Mouse (Mus musculus) liver, embryonic 14.5 days (tissue): ENCODE measurements at regions not wholly inside any gene's neighbourhood (a gene's known extent, or its start where the extent isn't known, plus 50 kb on each side); places are given as distances from the start of the nearest gene placed in this dataset.

Source experiments
- CTCF ChIP-seq: IDR thresholded peaks from 2 replicates; pipeline ENCODE4 v1.5.1; 2016; ENCODE audit warnings: antibody characterized with exemption, low read depth, control low read depth
- EP300 ChIP-seq: IDR thresholded peaks from 2 replicates; pipeline ENCODE4 v1.6.1; 2016; ENCODE audit warnings: antibody characterized with exemption, low read depth

DNA sequence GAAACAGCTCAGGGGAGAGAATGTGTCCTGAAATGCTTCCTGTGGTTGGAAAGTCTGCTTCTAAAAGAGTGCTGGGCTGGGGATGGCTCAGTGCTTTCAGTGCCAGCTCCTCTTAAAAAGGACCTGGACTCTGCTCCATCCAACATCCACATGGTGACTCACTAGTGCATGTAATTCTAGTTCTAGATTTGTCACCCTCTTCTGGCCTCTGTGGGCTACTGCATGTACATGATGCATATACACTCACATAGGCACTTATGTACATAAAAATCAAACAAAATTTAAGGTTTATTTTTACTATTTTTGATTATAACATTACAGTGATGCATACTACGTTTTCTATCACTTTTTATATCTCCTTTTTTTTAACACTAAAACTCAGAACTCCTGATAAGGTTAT, 70.6 kb upstream of the Frem2 start:
- TF ChIP-seq CTCF (no peak), EP300 (no peak)
